Mouse (Mus musculus) hindbrain, embryonic 15.5 days (tissue): Measurements from ENCODE around the gene Hist1h2bj. TPM values are rescaled to one million over a fixed set of nuclear protein-coding genes. Genes with fewer than 3 reads are reported as not detected.
"Not testable (repeated sequence)": the region's sequence is repeated elsewhere in the genome, so short reads cannot be mapped to it uniquely, and the experiment has no call there.

Experiments
- ATAC-seq: fragments of 200-750 bp; cut with Nextera tagmentation; 2 replicates; pipeline ENCODE4 v1.8.0; 2017; ENCODE audit warnings: low read depth, moderate number of reproducible peaks, moderate TSS enrichment; ENCODE audit not compliant: low FRiP score
- H3K27ac ChIP-seq: fragments of 300-500 bp; sonication (generic); replicated peaks from 2 replicates; pipeline ENCODE4 v1.5.1; 2015; ENCODE audit warnings: mild to moderate bottlenecking, inconsistent platforms
- H3K27me3 ChIP-seq: fragments of 300-500 bp; sonication (generic); 2 replicates; pipeline ENCODE4 v1.6.1; 2015; ENCODE audit warnings: control low read depth, inconsistent platforms
- H3K36me3 ChIP-seq: fragments of 300-500 bp; sonication (generic); 2 replicates; pipeline ENCODE4 v1.6.1; 2015; ENCODE audit warnings: control low read depth, inconsistent platforms
- H3K4me1 ChIP-seq: fragments of 300-500 bp; sonication (generic); replicated peaks from 2 replicates; pipeline ENCODE4 v1.6.1; 2015; ENCODE audit warnings: control low read depth, inconsistent platforms
- H3K4me2 ChIP-seq: fragments of 300-500 bp; sonication (generic); 2 replicates; pipeline ENCODE4 v1.6.1; 2015; ENCODE audit warnings: moderate library complexity, mild to moderate bottlenecking, inconsistent platforms
- H3K4me3 ChIP-seq: fragments of 300-500 bp; sonication (generic); 2 replicates; pipeline ENCODE4 v1.5.1; 2015; ENCODE audit warnings: mild to moderate bottlenecking, inconsistent platforms
- H3K9ac ChIP-seq: fragments of 300-500 bp; sonication (generic); 2 replicates; pipeline ENCODE4 v1.6.1; 2015; ENCODE audit warnings: inconsistent platforms
- H3K9me3 ChIP-seq: fragments of 300-500 bp; sonication (generic); 2 replicates; pipeline ENCODE4 v1.6.1; 2016; ENCODE audit warnings: control low read depth, inconsistent platforms
- WGBS: fragments of 180-500 bp; shearing (Covaris S2); methylation state at CpG from one replicate; pipeline ENCODE4 v1.1.7; 2015; 5-methylcytosine and 5-hydroxymethylcytosine counted together
- polyA plus RNA-seq: library from polyadenylated mRNA; unstranded; fragments of >200 nt; fragmentation: Nextera tagmentation; extraction: Ambion mirVana; gene quantifications from 2 replicates; pipeline ENCODE4 v1.2.1, GENCODE M21; 2015

Hist1h2bj gene
- polyA plus RNA-seq: 2.3 and 2.9 TPM in 2 replicates

GRCm38 (mm10) chr13:22042568-22043502, at the start of gene Hist1h2bj, which contains the start of gene Hist1h2ag:
Gene Hist1h2bj, plus strand, starts transcription at chr13:22043214.
Gene Hist1h2ag, minus strand, starts transcription at chr13:22042944.
- not testable (repeated sequence) for H3K36me3 ChIP-seq, H3K27me3 ChIP-seq, H3K9me3 ChIP-seq
- H3K4me3 ChIP-seq: peak within 1 kb of the TSS; percentile 44
- WGBS: under 1% methylated on average over 51 of the region's 80 CpGs
- ATAC-seq: peak; percentile 95
- H3K4me2 ChIP-seq: peak within 1 kb of the TSS; percentile 82
- peaks cover 35% of the 10 kb centered on the region for H3K4me1 ChIP-seq
- H3K9ac ChIP-seq: peak within 1 kb of the TSS; percentile 44
- peak within 1 kb of the TSS; percentile 88 for H3K27ac ChIP-seq

GRCm38 (mm10) chr13:21993957-21994738, 48.9 kb upstream of the Hist1h2bj start:
- Histone ChIP-seq H3K4me3 (no peak overlapping the region), H3K36me3 (no peaks in the 10 kb centered on the region), H3K27me3 (peaks cover 77% of the 10 kb centered on the region), H3K9me3 (no peaks in the 10 kb centered on the region), H3K4me1 (0 out of 2 replicates have a peak, but pooled peaks cover 11% of the 10 kb centered on the region), H3K4me2 (no peak overlapping the region), H3K9ac (no peak overlapping the region), H3K27ac (no peak overlapping the region)
- 1% methylated on average over 22 of the region's 22 CpGs for WGBS
- ATAC-seq: no peak

- no peak overlapping the region for H3K9ac ChIP-seq
- H3K4me2 ChIP-seq: peak overlapping the region; percentile 45
- H3K27me3 ChIP-seq: peaks cover 84% of the 10 kb centered on the region
- WGBS: 5% methylated on average over 8 of the region's 8 CpGs
- H3K27ac ChIP-seq: no peak overlapping the region
- 0 out of 2 replicates have a peak, but pooled peaks cover 11% of the 10 kb centered on the region for H3K4me1 ChIP-seq
- peak overlapping the region; percentile 19 for H3K4me3 ChIP-seq
- no peak for ATAC-seq
- no peaks in the 10 kb centered on the region for H3K9me3 ChIP-seq
- H3K36me3 ChIP-seq: no peaks in the 10 kb centered on the region
Measured at GRCm38 (mm10) chr13:21994896-21995295, 48.1 kb upstream of the Hist1h2bj start.

- ATAC-seq: no peak
- no peak overlapping the region for H3K27ac ChIP-seq
- H3K27me3 ChIP-seq: peaks cover 86% of the 10 kb centered on the region
- no peak overlapping the region for H3K9ac ChIP-seq
- no peaks in the 10 kb centered on the region for H3K9me3 ChIP-seq
- peak overlapping the region; percentile 19 for H3K4me3 ChIP-seq
- WGBS: under 1% methylated on average over 21 of the region's 21 CpGs
- no peaks in the 10 kb centered on the region for H3K36me3 ChIP-seq
- H3K4me2 ChIP-seq: peak overlapping the region; percentile 45
- H3K4me1 ChIP-seq: 0 out of 2 replicates have a peak, but pooled peaks cover 11% of the 10 kb centered on the region
Measured at GRCm38 (mm10) chr13:21995331-21995914, 47.6 kb upstream of the Hist1h2bj start.

- 3% methylated on average over 12 of the region's 12 CpGs for WGBS
- Histone ChIP-seq H3K4me1 (0 out of 2 replicates have a peak, but pooled peaks cover 11% of the 10 kb centered on the region), H3K4me3 (peak overlapping the region; percentile 7)
Measured at GRCm38 (mm10) chr13:21996101-21996839, 46.7 kb upstream of the Hist1h2bj start.

GRCm38 (mm10) chr13:21996840-21997185, 46.2 kb upstream of the Hist1h2bj start:
- no peak overlapping the region for H3K9ac ChIP-seq
- 1% methylated on average over 13 of the region's 13 CpGs for WGBS
- 0 out of 2 replicates have a peak, but pooled peaks cover 11% of the 10 kb centered on the region for H3K4me1 ChIP-seq
- no peaks in the 10 kb centered on the region for H3K9me3 ChIP-seq
- peak overlapping the region; percentile 25 for H3K4me2 ChIP-seq
- H3K27ac ChIP-seq: no peak overlapping the region
- peaks cover 87% of the 10 kb centered on the region for H3K27me3 ChIP-seq
- no peaks in the 10 kb centered on the region for H3K36me3 ChIP-seq
- ATAC-seq: no peak
- H3K4me3 ChIP-seq: peak overlapping the region; percentile 7

More at GRCm38 (mm10) chr13:21996101-21996839, 46.7 kb upstream of the Hist1h2bj start:
- Histone ChIP-seq H3K9ac (no peak overlapping the region), H3K27ac (no peak overlapping the region), H3K36me3 (no peaks in the 10 kb centered on the region), H3K9me3 (no peaks in the 10 kb centered on the region), H3K27me3 (peaks cover 87% of the 10 kb centered on the region), H3K4me2 (peak overlapping the region; percentile 45)
- ATAC-seq: no peak

- Histone ChIP-seq H3K36me3 (no peaks in the 10 kb centered on the region), H3K9me3 (no peaks in the 10 kb centered on the region), H3K9ac (no peak overlapping the region), H3K27me3 (peaks cover 90% of the 10 kb centered on the region), H3K4me2 (peak overlapping the region; percentile 25), H3K27ac (no peak overlapping the region), H3K4me1 (0 out of 2 replicates have a peak, but pooled peaks cover 11% of the 10 kb centered on the region), H3K4me3 (0 out of 2 replicates have a peak overlapping the region, but pooled peaks have one; percentile 7)
- under 1% methylated on average over 21 of the region's 21 CpGs for WGBS
- ATAC-seq: no peak
Measured at GRCm38 (mm10) chr13:21997201-21997820, 45.7 kb upstream of the Hist1h2bj start.

- H3K4me1 ChIP-seq: 0 out of 2 replicates have a peak, but pooled peaks cover 11% of the 10 kb centered on the region
- 8% methylated on average over 4 of the region's 4 CpGs for WGBS
- H3K9ac ChIP-seq: no peak overlapping the region
- no peak for ATAC-seq
- peaks cover 93% of the 10 kb centered on the region for H3K27me3 ChIP-seq
- no peaks in the 10 kb centered on the region for H3K36me3 ChIP-seq
- H3K4me3 ChIP-seq: no peak overlapping the region
- H3K4me2 ChIP-seq: no peak overlapping the region
- H3K9me3 ChIP-seq: no peaks in the 10 kb centered on the region
- H3K27ac ChIP-seq: no peak overlapping the region
Measured at GRCm38 (mm10) chr13:21997821-21998220, 45.2 kb upstream of the Hist1h2bj start.

GRCm38 (mm10) chr13:21998412-21998811, 44.6 kb upstream of the Hist1h2bj start:
- Histone ChIP-seq H3K4me1 (0 out of 2 replicates have a peak, but pooled peaks cover 11% of the 10 kb centered on the region), H3K27ac (no peak overlapping the region), H3K9ac (no peak overlapping the region), H3K4me2 (no peak overlapping the region), H3K27me3 (peaks cover 94% of the 10 kb centered on the region), H3K9me3 (no peaks in the 10 kb centered on the region), H3K4me3 (no peak overlapping the region), H3K36me3 (no peaks in the 10 kb centered on the region)
- WGBS: 25% methylated on average over 3 of the region's 3 CpGs
- no peak for ATAC-seq

- no peak overlapping the region for H3K27ac ChIP-seq
- WGBS: 33% methylated on average over 4 of the region's 4 CpGs
- no peak overlapping the region for H3K4me3 ChIP-seq
- no peak overlapping the region for H3K4me2 ChIP-seq
- peaks cover 94% of the 10 kb centered on the region for H3K27me3 ChIP-seq
- H3K4me1 ChIP-seq: 0 out of 2 replicates have a peak, but pooled peaks cover 11% of the 10 kb centered on the region
- no peak for ATAC-seq
- no peaks in the 10 kb centered on the region for H3K9me3 ChIP-seq
- no peak overlapping the region for H3K9ac ChIP-seq
- no peaks in the 10 kb centered on the region for H3K36me3 ChIP-seq
Measured at GRCm38 (mm10) chr13:21999147-21999546, 43.9 kb upstream of the Hist1h2bj start.
